Mouse (Mus musculus) heart, embryonic 10.5 days (tissue): ENCODE results near the gene Wdhd1. TPM values are rescaled to one million over a fixed set of nuclear protein-coding genes. Genes with fewer than 3 reads are reported as not detected.
A peak's percentile ranks its signal among the peaks of the same experiment; 100 is the strongest.

Source experiments
- DNase-seq: peaks from one replicate; pipeline ENCODE4 v3.0.0-alpha.2; 2017; ENCODE audit warnings: low spot score
- H3K27ac ChIP-seq: fragments of 300-500 bp; sonication (generic); 2 replicates; pipeline ENCODE4 v1.5.1; 2016; ENCODE audit warnings: mild to moderate bottlenecking
- H3K27me3 ChIP-seq: fragments of 300-500 bp; sonication (generic); 2 replicates; pipeline ENCODE4 v1.6.1; 2016; ENCODE audit warnings: mild to moderate bottlenecking; ENCODE audit not compliant: poor library complexity, insufficient read depth, severe bottlenecking
- H3K36me3 ChIP-seq: fragments of 300-500 bp; sonication (generic); 2 replicates; pipeline ENCODE4 v1.6.1; 2016; ENCODE audit warnings: mild to moderate bottlenecking, moderate library complexity
- H3K4me1 ChIP-seq: fragments of 300-500 bp; sonication (generic); 2 replicates; pipeline ENCODE4 v1.6.1; 2016; ENCODE audit warnings: mild to moderate bottlenecking
- H3K4me3 ChIP-seq: fragments of 300-500 bp; sonication (generic); 2 replicates; pipeline ENCODE4 v1.5.1; 2016; ENCODE audit warnings: mild to moderate bottlenecking, moderate library complexity
- H3K9me3 ChIP-seq: fragments of 300-500 bp; sonication (generic); 2 replicates; pipeline ENCODE4 v1.6.1; 2016; ENCODE audit warnings: mild to moderate bottlenecking, moderate library complexity
- WGBS: fragments of 180-500 bp; shearing (Covaris S2); methylation state at CpG from one replicate; pipeline ENCODE4 v1.1.7; 2016; 5-methylcytosine and 5-hydroxymethylcytosine counted together
- polyA plus RNA-seq: library from polyadenylated mRNA; unstranded; fragments of >200 nt; fragmentation: Nextera tagmentation; extraction: Ambion mirVana; gene quantifications from 2 replicates; pipeline ENCODE4 v1.2.1, GENCODE M21; 2016

Gene Wdhd1
- polyA plus RNA-seq, 1 experiment from 2014 or later: 35.9 TPM

DNA sequence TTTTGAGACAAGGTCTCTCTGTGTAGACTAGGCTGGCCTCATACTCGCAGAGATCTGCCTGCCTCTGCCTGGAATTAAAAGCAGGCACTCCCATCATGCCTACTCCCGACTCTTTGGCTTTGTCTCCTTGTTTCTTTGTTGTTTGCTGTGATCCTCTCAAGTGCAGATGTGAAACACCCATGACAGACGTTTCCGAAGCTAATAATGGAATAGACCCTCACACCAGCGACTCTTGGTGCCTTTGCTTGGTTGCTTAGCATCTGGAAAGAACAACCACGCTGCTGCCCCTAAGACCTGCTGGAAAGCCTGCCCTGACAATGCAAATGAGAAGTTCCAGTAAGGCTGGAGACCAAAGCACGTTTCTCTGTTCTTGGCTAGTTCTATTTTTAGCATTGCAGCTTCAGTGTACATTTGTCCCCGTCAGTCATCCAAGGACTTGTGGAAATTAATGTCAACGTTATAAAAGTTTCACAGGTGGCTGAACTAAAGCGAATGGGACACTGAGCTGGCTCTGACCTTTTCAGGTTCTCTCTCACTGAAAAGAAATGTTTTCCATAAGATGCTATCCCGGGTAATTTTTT lies 46.8 kb downstream of the Wdhd1 start:
- H3K27ac ChIP-seq: peak overlapping the region; percentile 52
- no peaks in the 10 kb centered on the region for H3K27me3 ChIP-seq
- H3K9me3 ChIP-seq: no peaks in the 10 kb centered on the region
- no peak overlapping the region for H3K4me3 ChIP-seq
- DNase-seq: no peak
- peaks cover 16% of the 10 kb centered on the region for H3K4me1 ChIP-seq
- WGBS: 57% methylated on average over 11 of the region's 11 CpGs
- no peaks in the 10 kb centered on the region for H3K36me3 ChIP-seq

DNA sequence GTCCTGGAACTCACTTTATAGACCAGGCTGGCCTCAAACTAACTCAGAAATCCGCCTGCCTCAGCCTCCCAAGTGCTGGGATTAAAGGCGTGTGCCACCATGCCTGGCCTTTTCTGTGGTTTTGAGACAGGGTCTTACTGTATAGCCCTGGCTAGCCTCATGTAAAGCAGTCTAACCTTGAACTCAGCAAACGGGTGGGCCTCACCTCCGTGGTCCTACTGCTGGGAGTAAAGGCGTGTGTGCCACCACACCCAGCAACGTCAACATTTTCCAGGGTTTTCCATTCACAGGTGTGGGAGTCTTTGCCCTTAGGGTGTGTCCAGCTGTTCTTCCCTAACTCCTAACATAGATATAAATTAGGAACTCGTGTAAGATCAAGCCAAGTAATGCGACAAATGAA lies 50.7 kb downstream of the Wdhd1 start:
- Histone ChIP-seq H3K4me3 (no peak overlapping the region), H3K27me3 (no peaks in the 10 kb centered on the region), H3K4me1 (peaks cover 9% of the 10 kb centered on the region), H3K36me3 (no peaks in the 10 kb centered on the region), H3K9me3 (no peaks in the 10 kb centered on the region), H3K27ac (no peak overlapping the region)
- peak; percentile 48 for DNase-seq
- 85% methylated on average over 8 of the region's 8 CpGs for WGBS

DNA sequence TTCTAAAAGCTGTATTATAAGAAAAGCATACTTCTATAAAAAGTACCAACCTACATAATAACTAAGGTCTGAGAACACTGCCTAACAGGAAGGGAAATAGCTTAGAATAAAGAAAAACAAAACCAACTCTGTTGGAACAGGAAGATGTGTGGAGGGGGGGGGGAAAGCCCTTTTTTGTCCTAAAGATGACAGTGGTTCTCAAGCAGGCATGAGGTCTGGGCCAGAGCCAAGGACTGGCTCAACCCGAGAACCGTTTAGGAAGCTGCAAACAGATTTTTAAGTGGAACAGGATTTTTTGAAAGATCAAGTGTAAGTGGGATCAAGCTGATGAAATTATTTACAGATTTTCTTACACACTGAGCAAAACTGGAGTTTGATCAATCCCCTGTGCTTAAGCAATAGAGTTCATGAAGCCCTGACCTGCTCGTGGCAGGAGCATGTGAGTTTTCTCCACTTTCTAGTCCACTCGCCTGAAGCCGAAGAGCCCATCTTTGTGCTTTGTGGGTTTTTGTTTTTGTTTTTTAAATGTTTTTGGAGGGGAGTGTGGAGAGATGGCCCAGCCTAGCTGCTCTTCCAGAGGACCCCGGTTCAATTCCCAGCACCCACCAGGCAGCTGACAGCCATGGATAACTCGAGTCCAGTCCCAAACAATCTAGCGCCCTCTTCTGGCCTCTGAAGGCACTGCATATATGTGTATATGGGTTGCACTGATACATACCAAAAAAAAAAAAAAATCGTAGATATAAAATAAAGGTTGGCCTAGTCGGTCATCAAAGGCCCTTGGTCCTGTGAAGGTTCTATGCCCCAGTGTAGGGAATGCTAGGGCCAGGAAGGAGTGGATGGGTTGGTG lies 52.0 kb downstream of the Wdhd1 start:
- Histone ChIP-seq H3K9me3 (no peaks in the 10 kb centered on the region), H3K4me3 (no peak overlapping the region), H3K27ac (no peak overlapping the region), H3K4me1 (peaks cover 3% of the 10 kb centered on the region), H3K36me3 (no peaks in the 10 kb centered on the region), H3K27me3 (no peaks in the 10 kb centered on the region)
- no peak for DNase-seq
- 77% methylated on average over 10 of the region's 10 CpGs for WGBS

DNA sequence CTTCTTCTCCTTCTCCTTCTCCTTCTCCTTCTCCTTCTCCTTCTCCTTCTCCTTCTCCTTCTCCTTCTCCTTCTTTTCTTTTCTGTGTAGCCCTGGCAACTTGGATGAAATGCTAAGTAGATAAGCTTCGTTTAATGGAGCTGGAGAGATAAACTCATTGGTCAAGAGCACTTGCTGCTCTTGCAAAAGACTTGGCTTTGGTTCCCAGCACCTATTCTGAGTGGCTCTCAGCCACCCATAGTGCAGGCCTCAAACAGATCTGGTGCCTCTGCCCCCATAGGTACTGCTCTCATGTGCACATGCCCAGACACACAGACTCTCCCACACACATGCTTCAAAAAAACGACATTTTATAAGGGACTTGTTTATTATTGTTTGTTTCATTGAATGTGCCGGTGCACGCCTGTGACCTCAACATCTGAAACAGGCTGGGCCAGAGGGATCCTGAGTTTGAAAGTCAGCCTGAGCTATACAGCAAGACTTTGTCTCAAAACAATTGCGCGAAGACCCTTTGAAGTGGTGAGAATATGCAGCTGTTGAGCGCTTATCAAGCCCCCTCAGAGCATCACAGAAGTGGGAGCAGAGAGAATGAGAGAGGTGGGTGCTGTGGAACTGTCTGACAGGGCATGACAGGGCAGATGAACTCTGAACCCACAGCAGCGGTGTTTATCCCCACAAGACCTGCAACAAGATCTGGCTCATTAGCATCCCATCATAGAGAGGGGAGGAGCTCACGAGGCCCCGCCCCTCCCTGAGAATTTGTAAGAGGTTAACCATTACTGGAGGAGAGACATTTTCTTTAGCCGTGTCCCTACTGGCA lies 53.8 kb downstream of the Wdhd1 start:
- Histone ChIP-seq H3K36me3 (no peaks in the 10 kb centered on the region), H3K27ac (no peak overlapping the region), H3K27me3 (no peaks in the 10 kb centered on the region), H3K9me3 (no peaks in the 10 kb centered on the region), H3K4me3 (no peak overlapping the region), H3K4me1 (no peaks in the 10 kb centered on the region)
- peak; percentile 67 for DNase-seq
- WGBS: 70% methylated on average over 11 of the region's 11 CpGs

DNA sequence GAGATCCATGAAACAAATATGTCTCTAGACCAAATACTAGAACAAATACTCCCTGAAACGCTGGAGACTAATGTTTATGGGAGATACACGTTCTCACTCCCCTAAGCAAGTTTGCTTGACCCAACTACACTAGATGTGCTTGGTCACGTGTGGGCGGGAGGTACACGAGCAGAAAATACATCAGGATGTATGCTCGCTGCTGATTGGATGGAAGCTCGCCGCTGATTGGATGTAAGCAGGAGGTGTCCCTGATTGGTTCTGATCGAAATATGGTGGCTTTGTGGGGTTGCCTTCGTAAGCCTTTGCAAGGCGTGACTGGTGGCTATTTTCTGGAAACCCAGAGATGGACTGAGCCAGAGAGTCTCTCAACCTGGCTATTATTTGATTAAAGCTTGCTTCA lies 55.1 kb downstream of the Wdhd1 start:
- H3K27ac ChIP-seq: no peak overlapping the region
- WGBS: 85% methylated on average over 11 of the region's 11 CpGs
- no peak overlapping the region for H3K4me3 ChIP-seq
- peak; percentile 55 for DNase-seq
- no peaks in the 10 kb centered on the region for H3K36me3 ChIP-seq
- H3K9me3 ChIP-seq: no peaks in the 10 kb centered on the region
- H3K27me3 ChIP-seq: no peaks in the 10 kb centered on the region
- no peaks in the 10 kb centered on the region for H3K4me1 ChIP-seq

DNA sequence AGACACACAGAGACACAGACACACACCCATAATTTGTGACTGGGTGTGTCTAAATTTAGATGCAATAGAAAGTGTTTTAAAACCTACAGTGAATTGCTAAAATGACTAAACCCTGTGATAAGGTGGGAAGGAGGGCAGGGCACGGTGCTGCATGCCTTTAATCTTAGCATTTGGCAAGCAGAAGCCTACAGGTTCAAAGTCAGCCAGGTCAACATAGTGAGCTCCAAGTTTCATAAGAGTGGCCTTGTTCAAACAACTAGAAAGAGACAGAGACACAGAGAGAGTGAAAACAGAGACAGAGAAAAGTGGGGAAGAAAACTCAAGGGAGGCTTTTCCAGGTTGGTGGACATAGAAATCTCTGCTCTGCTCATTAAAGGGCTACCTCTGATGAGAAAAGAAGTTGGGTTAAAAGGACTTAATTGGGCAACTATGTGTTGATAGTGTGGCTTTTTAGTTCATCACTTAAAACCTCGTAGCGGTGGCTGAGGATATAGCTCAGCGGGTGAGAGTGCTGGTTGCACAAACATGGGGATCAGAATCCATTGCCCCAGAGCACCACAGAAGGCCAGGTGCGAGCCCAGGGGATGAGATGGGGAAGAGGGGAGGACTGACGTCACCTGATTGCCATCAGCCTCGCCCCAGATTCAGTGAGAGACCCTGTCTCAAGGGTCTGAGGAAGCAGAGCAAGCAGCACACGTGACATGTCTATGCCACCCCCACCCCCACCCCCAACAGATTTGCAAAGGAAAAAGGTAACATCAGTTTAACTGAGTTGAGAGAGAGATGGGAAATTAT lies 56.2 kb downstream of the Wdhd1 start:
- Histone ChIP-seq H3K36me3 (no peaks in the 10 kb centered on the region), H3K4me3 (no peak overlapping the region), H3K4me1 (no peaks in the 10 kb centered on the region), H3K9me3 (no peaks in the 10 kb centered on the region), H3K27ac (no peak overlapping the region), H3K27me3 (no peaks in the 10 kb centered on the region)
- DNase-seq: peak; percentile 50
- 84% methylated on average over 8 of the region's 8 CpGs for WGBS

DNA sequence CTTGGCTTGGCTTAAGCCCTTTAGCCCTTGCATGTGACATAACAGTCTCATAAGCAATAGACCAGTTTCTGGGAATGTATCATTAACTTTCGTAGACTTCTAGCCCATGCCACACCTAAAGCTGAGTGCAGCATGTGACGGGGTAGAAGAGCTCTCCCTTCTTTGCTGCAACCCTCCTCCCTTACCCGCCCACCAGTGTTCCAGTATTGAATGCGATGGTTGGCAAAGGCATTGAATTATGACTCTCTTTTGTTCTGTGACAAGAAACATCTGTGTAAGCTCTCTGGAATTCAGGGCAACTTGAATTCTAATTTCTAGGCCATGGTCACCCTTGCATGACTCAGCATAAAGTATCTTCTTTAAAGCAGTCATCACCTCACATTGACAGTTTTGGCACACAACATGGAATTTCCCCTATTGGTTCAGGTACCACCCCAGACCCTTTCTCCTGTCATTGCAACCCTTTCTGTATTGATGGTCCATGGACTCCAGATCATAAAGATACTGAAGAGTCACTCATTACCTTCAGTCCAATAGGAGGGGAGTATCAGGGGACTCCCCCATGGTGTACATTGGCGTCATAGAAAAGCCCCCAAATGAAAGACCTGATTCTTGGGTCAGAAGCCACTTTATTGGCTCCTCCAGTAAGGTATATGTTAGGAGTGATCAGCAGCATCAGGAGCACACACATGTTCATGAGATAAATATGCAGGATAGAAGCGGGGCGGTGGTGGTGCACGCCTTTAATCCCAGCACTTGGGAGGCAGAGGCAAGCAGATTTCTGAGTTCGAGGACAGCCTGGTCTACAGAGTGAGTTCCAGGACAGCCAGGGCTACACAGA lies 57.7 kb downstream of the Wdhd1 start:
- no peak overlapping the region for H3K27ac ChIP-seq
- H3K4me3 ChIP-seq: no peak overlapping the region
- no peaks in the 10 kb centered on the region for H3K36me3 ChIP-seq
- DNase-seq: peak; percentile 66
- WGBS: 92% methylated on average over 9 of the region's 9 CpGs
- H3K9me3 ChIP-seq: no peaks in the 10 kb centered on the region
- H3K27me3 ChIP-seq: no peaks in the 10 kb centered on the region
- H3K4me1 ChIP-seq: no peaks in the 10 kb centered on the region

DNA sequence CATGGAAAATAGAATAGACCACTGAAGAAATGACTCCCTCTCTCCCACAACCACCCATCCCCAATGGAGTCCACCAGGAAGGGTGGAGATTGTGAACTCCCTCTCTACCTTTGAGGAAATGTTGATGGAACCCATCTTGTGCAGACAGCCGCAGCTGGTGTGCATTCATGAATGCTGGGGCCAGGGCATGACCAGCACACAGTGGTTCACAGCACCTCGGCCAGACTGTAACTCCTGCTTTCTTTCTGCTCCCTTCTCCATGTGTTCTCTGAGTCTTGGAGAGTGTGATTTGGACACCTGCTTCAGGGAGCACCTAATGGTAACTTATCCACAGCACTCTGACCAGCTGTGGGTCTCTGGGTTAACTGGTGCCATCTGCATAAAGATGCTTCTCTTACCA lies 60.1 kb downstream of the Wdhd1 start:
- H3K9me3 ChIP-seq: no peaks in the 10 kb centered on the region
- no peaks in the 10 kb centered on the region for H3K27me3 ChIP-seq
- no peak overlapping the region for H3K27ac ChIP-seq
- H3K4me1 ChIP-seq: no peaks in the 10 kb centered on the region
- H3K36me3 ChIP-seq: no peaks in the 10 kb centered on the region
- no peak overlapping the region for H3K4me3 ChIP-seq
- 75% methylated on average over 2 of the region's 2 CpGs for WGBS
- DNase-seq: peak; percentile 58

DNA sequence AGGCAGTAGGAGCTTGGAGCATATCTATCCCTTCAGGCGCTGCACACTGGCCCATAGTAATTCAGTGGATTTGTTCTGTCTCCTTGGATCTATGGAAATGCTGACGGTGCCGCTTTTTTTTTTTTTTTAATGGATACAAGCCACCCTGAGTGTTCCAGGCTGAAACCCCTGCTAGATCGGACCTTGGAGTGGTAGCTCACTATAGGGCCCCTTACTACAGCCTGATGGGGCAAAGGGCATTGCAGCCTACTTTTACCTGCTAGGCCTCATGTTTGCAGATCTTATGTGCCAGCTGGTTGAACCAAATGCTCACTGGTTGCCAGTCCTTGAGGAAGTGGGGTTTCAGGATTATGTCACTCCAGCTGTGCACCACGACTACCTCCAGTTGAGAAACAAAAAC lies 62.3 kb downstream of the Wdhd1 start:
- Histone ChIP-seq H3K36me3 (no peaks in the 10 kb centered on the region), H3K4me1 (no peaks in the 10 kb centered on the region), H3K4me3 (no peak overlapping the region), H3K9me3 (no peaks in the 10 kb centered on the region), H3K27me3 (no peaks in the 10 kb centered on the region), H3K27ac (no peak overlapping the region)
- DNase-seq: peak; percentile 50
- WGBS: 85% methylated on average over 5 of the region's 5 CpGs

DNA sequence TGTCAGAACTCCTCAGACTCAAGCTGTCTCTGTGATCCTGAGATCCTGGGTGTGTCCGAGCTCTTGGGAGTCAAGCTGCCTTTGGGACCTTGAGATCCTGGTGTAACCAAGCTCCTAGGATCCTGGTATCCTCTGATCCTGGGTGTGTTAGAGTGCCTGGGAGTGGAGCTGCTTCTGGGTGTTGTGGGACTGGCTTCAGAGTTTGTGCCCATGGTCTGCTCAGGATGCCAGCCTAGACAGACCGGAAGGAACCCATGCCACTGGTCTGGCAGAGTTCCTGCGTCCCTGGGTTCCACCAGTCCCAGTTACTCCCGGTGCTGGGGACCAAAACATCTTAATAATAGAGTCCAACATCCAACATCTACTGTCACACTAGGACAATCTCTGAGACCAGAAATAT lies 63.4 kb downstream of the Wdhd1 start:
- Histone ChIP-seq H3K4me3 (no peak overlapping the region), H3K36me3 (no peaks in the 10 kb centered on the region), H3K27me3 (no peaks in the 10 kb centered on the region), H3K27ac (no peak overlapping the region), H3K9me3 (no peaks in the 10 kb centered on the region), H3K4me1 (no peaks in the 10 kb centered on the region)
- WGBS: 83% methylated on average over 4 of the region's 4 CpGs
- DNase-seq: peak; percentile 61

DNA sequence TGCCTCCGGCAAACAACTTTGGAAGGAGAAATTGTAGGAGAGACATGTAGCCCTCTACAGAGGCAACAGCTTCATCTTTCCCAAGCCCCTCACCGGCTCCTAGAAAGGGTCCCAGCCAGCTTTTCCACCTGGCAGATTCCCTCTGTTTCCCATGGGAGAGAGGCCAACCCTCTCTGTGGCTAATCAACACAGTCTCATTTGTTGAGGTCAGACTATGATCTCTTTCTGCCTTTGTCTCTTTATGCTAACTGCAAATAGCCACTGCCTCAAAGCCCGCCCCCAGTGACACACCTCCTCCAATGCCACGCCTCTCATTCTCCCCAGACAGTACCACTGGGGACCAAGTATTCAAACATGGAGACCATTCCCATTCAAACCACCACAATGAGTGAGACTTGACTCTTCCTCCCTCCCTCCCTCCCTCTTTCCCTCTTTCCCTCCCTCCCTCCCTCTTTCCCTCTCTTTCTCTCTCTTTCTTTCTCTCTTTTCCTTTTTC lies 66.9 kb downstream of the Wdhd1 start:
- Histone ChIP-seq H3K4me3 (no peak overlapping the region), H3K27me3 (no peaks in the 10 kb centered on the region), H3K4me1 (no peaks in the 10 kb centered on the region), H3K36me3 (no peaks in the 10 kb centered on the region), H3K9me3 (no peaks in the 10 kb centered on the region), H3K27ac (no peak overlapping the region)
- peak; percentile 64 for DNase-seq
- WGBS: 77% methylated on average over 4 of the region's 4 CpGs
